In the genomic region with DNA sequence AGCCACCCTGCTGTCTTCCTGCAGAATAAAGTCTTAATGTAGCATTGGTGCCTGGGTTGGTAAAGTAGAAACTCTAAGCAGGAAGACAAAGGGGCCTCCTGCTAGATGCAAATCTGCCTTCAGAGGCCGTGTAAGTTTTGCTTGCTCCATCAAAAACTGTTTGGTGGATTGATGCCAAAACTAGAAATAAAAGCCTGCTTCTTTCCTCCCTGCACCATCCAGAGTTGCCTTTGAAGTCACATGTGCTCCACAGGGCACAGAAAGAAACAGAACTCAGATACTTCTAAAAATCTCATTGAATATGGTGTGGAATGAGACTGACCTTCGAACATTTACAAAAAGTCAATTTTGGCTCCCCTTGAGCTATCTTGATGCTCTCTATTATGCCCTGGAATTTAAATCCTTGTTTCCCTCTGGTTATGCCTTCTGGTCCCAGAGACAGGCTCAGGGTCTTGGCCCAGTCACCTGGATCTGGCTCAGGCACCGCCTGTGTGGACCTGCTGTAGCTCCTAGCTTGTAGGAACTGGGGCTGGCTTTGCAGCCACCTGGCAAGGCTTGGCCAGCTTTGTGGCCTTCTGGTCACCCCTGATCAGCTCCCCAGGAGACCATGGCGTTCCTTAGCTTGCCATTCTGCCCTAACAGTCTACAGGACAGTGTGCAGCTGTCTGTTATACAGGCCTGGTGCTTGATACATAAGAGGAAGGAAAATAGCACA, we compare ENCODE assay signal across 9 mouse cellular contexts. TPM values are rescaled to one million over a fixed set of nuclear protein-coding genes. Genes with fewer than 3 reads are reported as not detected.
A peak's percentile ranks its signal among the peaks of the same experiment; 100 is the strongest.
DNase-seq lines count a peak whose midpoint lies in the region; ATAC-seq lines count a peak whose summit lies in the region.
"Had no signal": no experiment of that assay in that cellular context is flagged by ENCODE, and none has a peak within 500 bp of the region (broad histone marks: within the 10 kb centered on the region; RNA-seq: fewer than 3 reads in every experiment).

No protein-coding gene starts in this region.

- no peaks in the 10 kb centered on the region for H3K36me3 ChIP-seq in forebrain, embryonic 15.5 days
- H3K36me3 ChIP-seq in forebrain, embryonic 14.5 days (ENCODE audit: control insufficient read depth, insufficient read depth, low read length), result no peaks in the 10 kb centered on the region
- H3K36me3 ChIP-seq in lung, embryonic 15.5 days, result no peaks in the 10 kb centered on the region
- no peaks in the 10 kb centered on the region for H3K36me3 ChIP-seq in midbrain, embryonic 15.5 days (replicated peaks)

- ATAC-seq in forebrain, embryonic 15.5 days (replicated peaks), result peak; percentile 51; the same call in 1 of the 2 replicates
- no peak for ATAC-seq in forebrain, embryonic 14.5 days
- ATAC-seq in lung, embryonic 15.5 days (ENCODE audit: borderline replicate concordance, extremely low read depth, low FRiP score, low TSS enrichment), result peak; percentile 59; the same call in 1 of the 2 replicates
- peak; percentile 50; the same call in 1 of the 2 replicates for ATAC-seq in midbrain, embryonic 15.5 days (replicated peaks)

- H3K27me3 ChIP-seq in forebrain, embryonic 15.5 days, result no peaks in the 10 kb centered on the region
- H3K27me3 ChIP-seq in forebrain, embryonic 14.5 days (replicated peaks; ENCODE audit: control insufficient read depth, insufficient read depth, low read length), result no peaks in the 10 kb centered on the region
- no peaks in the 10 kb centered on the region for H3K27me3 ChIP-seq in lung, embryonic 15.5 days
- H3K27me3 ChIP-seq in midbrain, embryonic 15.5 days (replicated peaks), result no peaks in the 10 kb centered on the region

- WGBS in forebrain, embryonic 15.5 days, result 64% methylated on average over 4 of the region's 4 CpGs
- WGBS in forebrain, embryonic 14.5 days, result 50% methylated on average over 4 of the region's 4 CpGs
- 50% methylated on average over 4 of the region's 4 CpGs for WGBS in lung, embryonic 15.5 days
- WGBS in midbrain, embryonic 15.5 days, result 59% methylated on average over 4 of the region's 4 CpGs

- peaks cover 7% of the 10 kb centered on the region for H3K4me1 ChIP-seq in forebrain, embryonic 15.5 days
- H3K4me1 ChIP-seq in forebrain, embryonic 14.5 days (ENCODE audit: control insufficient read depth, insufficient read depth, low read length), result no peaks in the 10 kb centered on the region
- peaks cover 5% of the 10 kb centered on the region for H3K4me1 ChIP-seq in lung, embryonic 15.5 days
- H3K4me1 ChIP-seq in midbrain, embryonic 15.5 days, result no peaks in the 10 kb centered on the region

- DNase-seq in forebrain, embryonic 14.5 days (ENCODE audit: low spot score), result no peak
- DNase-seq in lung, adult 18-20 months, result no peak
- peak; percentile 87 to 89 for DNase-seq in cerebellum, postnatal 25 days
- no peak for DNase-seq in B cell, adult 2 months
- DNase-seq in layer of hippocampus, adult 18-20 months (ENCODE audit: low spot score in 2 of 2), result no peak
- DNase-seq: kidney, postnatal 10 days had no signal

- H3K9me3 ChIP-seq in forebrain, embryonic 15.5 days, result no peaks in the 10 kb centered on the region
- no peaks in the 10 kb centered on the region for H3K9me3 ChIP-seq in forebrain, embryonic 14.5 days (replicated peaks; ENCODE audit: control insufficient read depth, low read length)
- H3K9me3 ChIP-seq in lung, embryonic 15.5 days, result no peaks in the 10 kb centered on the region
- no peaks in the 10 kb centered on the region for H3K9me3 ChIP-seq in midbrain, embryonic 15.5 days

- no peak overlapping the region for H3K9ac ChIP-seq in forebrain, embryonic 15.5 days (replicated peaks)
- no peak overlapping the region for H3K9ac ChIP-seq in forebrain, embryonic 14.5 days (ENCODE audit: low read length)
- H3K9ac ChIP-seq in lung, embryonic 15.5 days, result no peak overlapping the region
- H3K9ac ChIP-seq in midbrain, embryonic 15.5 days, result no peak overlapping the region

- no peak overlapping the region for H3K4me2 ChIP-seq in forebrain, embryonic 15.5 days (replicated peaks)
- H3K4me2 ChIP-seq in forebrain, embryonic 14.5 days (ENCODE audit: low read length), result no peak overlapping the region
- H3K4me2 ChIP-seq in lung, embryonic 15.5 days, result no peak overlapping the region
- H3K4me2 ChIP-seq in midbrain, embryonic 15.5 days, result no peak overlapping the region

- no peak overlapping the region for H3K27ac ChIP-seq in forebrain, embryonic 15.5 days (replicated peaks)
- H3K27ac ChIP-seq in forebrain, embryonic 14.5 days (ENCODE audit: low read depth, low read length), result no peak overlapping the region
- H3K27ac ChIP-seq in lung, embryonic 15.5 days, result no peak overlapping the region
- H3K27ac ChIP-seq in midbrain, embryonic 15.5 days, result peak overlapping the region; percentile 42; the same call in 1 of the 2 replicates

- no peak overlapping the region for H3K4me3 ChIP-seq in forebrain, embryonic 15.5 days
- H3K4me3 ChIP-seq in forebrain, embryonic 14.5 days (ENCODE audit: low read depth, low read length), result no peak overlapping the region
- no peak overlapping the region for H3K4me3 ChIP-seq in lung, embryonic 15.5 days
- H3K4me3 ChIP-seq in midbrain, embryonic 15.5 days, result no peak overlapping the region

RNA-seq across cellular contexts. Expression of a gene that starts 47.8 kb away (rescaled TPM):
- 7.8 and 8.7 TPM in 2 replicates for polyA plus RNA-seq in forebrain, embryonic 15.5 days (2015; fragmentation: Nextera tagmentation; extraction: Ambion mirVana)
- 3.5 and 5.8 TPM in 2 replicates for polyA plus RNA-seq in forebrain, embryonic 14.5 days (2014; fragmentation: Nextera tagmentation; extraction: Ambion mirVana)
- 38.1 and 44.9 TPM in 2 replicates for polyA plus RNA-seq in lung, embryonic 15.5 days (2015; fragmentation: Nextera tagmentation; extraction: Ambion mirVana)
- 11.0 and 11.7 TPM in 2 replicates for polyA plus RNA-seq in midbrain, embryonic 15.5 days (2015; fragmentation: Nextera tagmentation; extraction: Ambion mirVana)
- 100 to 1,000 TPM; 129 to 143 TPM for total RNA-seq in layer of hippocampus, adult 18-20 months (2021)

Comparison
In these comparisons a context has a peak if more than half of its experiments do, and no peak if none do; other contexts are left out.
1. DNase-seq: peak in cerebellum, postnatal 25 days (2 of 2); none in forebrain, embryonic 14.5 days (single experiment), lung, adult 18-20 months (0 of 2), B cell, adult 2 months (0 of 2) and layer of hippocampus, adult 18-20 months (0 of 2).